In genomic region chrX:162274581-162274980, GRCm38 (mm10) we compare ENCODE assay signal across 25 mouse cellular contexts.
"Had no signal": no experiment of that assay in that cellular context is flagged by ENCODE, and none has a peak within 500 bp of the region (broad histone marks: within the 10 kb centered on the region; RNA-seq: fewer than 3 reads in every experiment).

No protein-coding gene starts in this region.

- H3K9me3 ChIP-seq: heart, embryonic 13.5 days; heart, embryonic 15.5 days; hindbrain, embryonic 13.5 days; hindbrain, embryonic 15.5 days; kidney, embryonic 15.5 days; limb, embryonic 10.5 days; limb, embryonic 12.5 days had no signal

- H3K9ac ChIP-seq: forebrain, postnatal 0 days; heart, embryonic 13.5 days; heart, embryonic 15.5 days; hindbrain, embryonic 13.5 days; hindbrain, embryonic 15.5 days; kidney, embryonic 15.5 days; limb, embryonic 12.5 days had no signal

- H3K36me3 ChIP-seq: heart, embryonic 13.5 days; heart, embryonic 15.5 days; hindbrain, embryonic 13.5 days; hindbrain, embryonic 15.5 days; kidney, embryonic 15.5 days; limb, embryonic 10.5 days; limb, embryonic 12.5 days had no signal

- DNase-seq: forebrain, postnatal 0 days; gastrocnemius, postnatal 14 days; gastrocnemius, postnatal 36 days; heart, adult 11 months; heart, adult 2 months; heart, postnatal 14 days; heart, postnatal 36 days; kidney, adult 11 months; kidney, adult 2 months; kidney, adult 9 months; kidney, postnatal 14 days; kidney, postnatal 4 days had no signal

- H3K27me3 ChIP-seq: heart, embryonic 15.5 days; hindbrain, embryonic 15.5 days had no signal

- ATAC-seq: forebrain, postnatal 0 days; hindbrain, postnatal 0 days; intestine, embryonic 16.5 days had no signal

- H3K27ac ChIP-seq: heart, adult 2 months; heart, embryonic 13.5 days; heart, embryonic 15.5 days; hindbrain, embryonic 13.5 days; hindbrain, embryonic 15.5 days; hindbrain, postnatal 0 days; kidney, embryonic 15.5 days; kidney, postnatal 0 days; layer of hippocampus, adult 2 months; left cerebral cortex, adult 2 months; limb, embryonic 10.5 days; limb, embryonic 12.5 days had no signal

- H3K4me1 ChIP-seq: heart, embryonic 13.5 days; heart, embryonic 15.5 days; hindbrain, embryonic 13.5 days; hindbrain, embryonic 15.5 days; limb, embryonic 10.5 days; limb, embryonic 12.5 days had no signal

- H3K4me3 ChIP-seq: heart, adult 2 months; heart, embryonic 13.5 days; heart, embryonic 15.5 days; hindbrain, embryonic 13.5 days; hindbrain, embryonic 15.5 days; kidney, embryonic 15.5 days; layer of hippocampus, adult 2 months; left cerebral cortex, adult 2 months; limb, embryonic 10.5 days; limb, embryonic 12.5 days had no signal

- H3K4me2 ChIP-seq: heart, embryonic 11.5 days; heart, embryonic 13.5 days; heart, embryonic 15.5 days; hindbrain, embryonic 13.5 days; hindbrain, embryonic 15.5 days; kidney, embryonic 15.5 days; limb, embryonic 12.5 days had no signal
